Mouse (Mus musculus) neural tube, embryonic 10.5 days (tissue): ENCODE measurements around the gene Esrra.

Experiments
- DNase-seq: peaks from one replicate; pipeline ENCODE4 v3.0.0-alpha.2; 2017; ENCODE audit warnings: low spot score; ENCODE audit errors: extremely low spot score

The Esrra gene

GRCm38 (mm10) chr19:6921647-6922567, at the start of gene Esrra:
TSS of gene Esrra (minus strand) at chr19:6921813.
- peak; percentile 100 for DNase-seq

- no peak for DNase-seq
These were observed 49.0 kb upstream of the Esrra start for GRCm38 (mm10) chr19:6970460-6971085.

GRCm38 (mm10) chr19:6969665-6970381, 48.2 kb upstream of the Esrra start:
- DNase-seq = peak; percentile 80

- DNase-seq = no peak
These were observed 47.7 kb upstream of the Esrra start for GRCm38 (mm10) chr19:6969291-6969664.

- no peak for DNase-seq
These were observed 47.1 kb upstream of the Esrra start for GRCm38 (mm10) chr19:6968491-6969271.

- DNase-seq = no peak
These were observed 34.8 kb upstream of the Esrra start for GRCm38 (mm10) chr19:6956461-6956860.

- no peak for DNase-seq
These were observed 33.8 kb upstream of the Esrra start for GRCm38 (mm10) chr19:6955424-6955823.

GRCm38 (mm10) chr19:6954046-6954445, 32.4 kb upstream of the Esrra start:
- DNase-seq = no peak

GRCm38 (mm10) chr19:6952712-6953037, 31.1 kb upstream of the Esrra start:
- no peak for DNase-seq

- DNase-seq = peak; percentile 72
These were observed 30.5 kb upstream of the Esrra start for GRCm38 (mm10) chr19:6951994-6952711.

GRCm38 (mm10) chr19:6951381-6951968, 29.9 kb upstream of the Esrra start:
- DNase-seq = peak; percentile 91

- peak; percentile 75 for DNase-seq
These were observed 29.1 kb upstream of the Esrra start for GRCm38 (mm10) chr19:6950613-6951153.

GRCm38 (mm10) chr19:6949951-6950350, 28.3 kb upstream of the Esrra start:
- DNase-seq = no peak

GRCm38 (mm10) chr19:6949532-6949931, 27.9 kb upstream of the Esrra start:
- no peak for DNase-seq

GRCm38 (mm10) chr19:6948186-6948585, 26.6 kb upstream of the Esrra start:
- DNase-seq = no peak

- DNase-seq = no peak
These were observed 26.1 kb upstream of the Esrra start for GRCm38 (mm10) chr19:6947742-6948141.

- no peak for DNase-seq
These were observed 22.1 kb upstream of the Esrra start for GRCm38 (mm10) chr19:6943709-6944108.

- DNase-seq = no peak
These were observed 21.2 kb upstream of the Esrra start for GRCm38 (mm10) chr19:6942764-6943163.

- peak; percentile 90 for DNase-seq
These were observed 20.7 kb upstream of the Esrra start, which contains the start of gene Gpr137 for GRCm38 (mm10) chr19:6942249-6942691. TSS of gene Gpr137 (minus strand) at chr19:6942480.
